Mouse (Mus musculus) Patski (cell line): ENCODE data around the gene Adgrb2. TPM values are rescaled to one million over a fixed set of nuclear protein-coding genes. Genes with fewer than 3 reads are reported as not detected.
A peak's percentile ranks its signal among the peaks of the same experiment; 100 is the strongest.

Experiments used
- ATAC-seq: fragments of 100-300 bp; one replicate; pipeline ENCODE4 v1.8.0; 2021
- CTCF ChIA-PET: fragments of 350-600 bp; sonication (Branson Sonifier 250); formaldehyde crosslinking; loops from one replicate; lab custom pipeline; 2022; ENCODE audit warnings: inconsistent platforms; lab: Charles Lee
- POLR2A ChIA-PET: fragments of 350-600 bp; sonication (Branson Sonifier 250); formaldehyde crosslinking; loops from one replicate; lab custom pipeline; 2022; ENCODE audit warnings: antibody characterized with exemption, inconsistent platforms; lab: Charles Lee
- DNase-seq: peaks from one replicate; pipeline ENCODE4 v3.0.0-alpha.2; 2011; ENCODE audit warnings: low read depth, low spot score
- H3K27me3 ChIP-seq: fragments of 371-371 bp; one replicate; pipeline ENCODE4 v1.5.1; 2021
- CTCF ChIP-seq: fragments of 100-300 bp; IDR thresholded peaks from one replicate; pipeline ENCODE4 v1.5.1; 2021
- in situ Hi-C: fragments of 300-500 bp; cut with MboI; formaldehyde crosslinking; loops from 3 replicates; pipeline ENCODE4 v1.11.1; 2018; ENCODE audit warnings: low pct_unique_long_range_greater_than_20kb, mixed read lengths
- polyA plus RNA-seq: library from polyadenylated mRNA; unstranded; gene quantifications from one replicate; pipeline ENCODE4 v1.2.3, GENCODE M21; 2021

The Adgrb2 gene
- polyA plus RNA-seq, 1 experiment from 2014 or later = 3.4 TPM

DNA sequence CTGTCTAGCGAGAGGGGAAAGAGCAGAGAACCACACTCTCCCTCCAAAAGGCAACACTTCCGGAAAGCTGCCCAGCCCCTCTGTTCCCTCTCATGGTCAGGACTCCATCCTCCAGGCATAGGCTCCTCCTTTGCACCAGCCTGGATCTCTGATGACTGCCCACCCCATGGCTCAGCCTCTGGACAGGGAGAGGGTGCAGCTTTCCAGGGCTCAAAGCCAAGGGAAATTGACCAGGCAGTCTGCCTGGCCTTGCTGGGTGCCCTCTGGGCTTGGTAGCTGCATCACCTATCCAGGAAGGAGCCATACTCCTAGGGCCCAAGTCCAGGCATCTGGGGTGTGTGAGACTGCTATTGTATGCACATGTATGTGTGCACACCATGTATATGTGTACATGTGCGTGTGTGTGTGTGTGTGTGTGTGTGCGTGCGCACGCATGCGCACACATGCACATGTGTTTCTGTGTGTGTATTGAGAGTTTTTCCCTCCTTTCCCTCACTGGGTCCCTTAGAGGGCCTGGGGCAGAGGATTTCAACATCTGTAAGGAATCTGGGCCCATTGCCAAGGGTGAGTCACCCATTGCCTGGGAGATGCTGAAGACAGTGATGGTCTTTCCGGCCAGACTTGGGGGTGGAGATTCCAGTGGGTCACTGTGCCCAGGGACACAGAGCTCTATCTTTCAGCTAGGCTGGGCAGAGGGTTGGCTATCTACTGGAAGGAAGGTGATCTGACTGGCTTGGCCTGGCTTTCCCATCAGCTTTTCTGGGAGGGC lies 65.6 kb downstream of the Adgrb2 start:
- DNase-seq = peak; percentile 91
- ATAC-seq = peak; percentile 71
- CTCF ChIA-PET = interaction anchor here (1.0 to 1.5 kb wide), 3 partner anchors 23 to 30 kb away, joined by 3 to 4 read pairs (median 3); no protein-coding TSS in a partner anchor
- in situ Hi-C loops = no loop called here
- no peaks in the 10 kb centered on the region for H3K27me3 ChIP-seq
- no peak for TF ChIP-seq CTCF
- POLR2A ChIA-PET = interaction anchor here (1.5 kb wide), 1 partner anchor 12 kb away, joined by 3 read pairs; no protein-coding TSS in a partner anchor

DNA sequence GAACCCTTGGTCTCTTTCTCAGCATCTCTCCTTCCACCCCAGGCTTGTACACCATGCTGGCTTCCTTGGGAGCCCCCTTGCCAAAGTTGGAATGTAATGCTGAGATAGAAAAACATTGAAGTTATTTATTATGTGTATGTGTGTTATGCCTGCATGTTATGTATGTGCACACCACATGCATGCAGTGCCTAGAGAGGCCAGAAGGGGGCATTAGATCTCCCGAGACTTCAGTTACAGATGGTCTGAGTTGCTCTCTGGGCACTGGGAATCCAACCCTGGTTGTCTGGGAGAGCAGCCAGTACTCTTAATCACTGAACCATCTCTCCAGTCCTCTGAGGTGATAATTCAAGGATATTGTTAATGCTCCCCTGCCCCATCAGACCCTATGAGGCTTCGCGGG lies 67.6 kb downstream of the Adgrb2 start:
- ATAC-seq = no peak
- no peaks in the 10 kb centered on the region for H3K27me3 ChIP-seq
- POLR2A ChIA-PET = interaction anchor here (1.5 kb wide), 1 partner anchor 16 kb away, joined by 3 read pairs; no protein-coding TSS in a partner anchor
- no peak for DNase-seq
- CTCF ChIA-PET = interaction anchor here (1.3 kb wide), 1 partner anchor 16 kb away, joined by 3 read pairs; no protein-coding TSS in a partner anchor
- in situ Hi-C loops = no loop called here
- TF ChIP-seq CTCF = no peak

DNA sequence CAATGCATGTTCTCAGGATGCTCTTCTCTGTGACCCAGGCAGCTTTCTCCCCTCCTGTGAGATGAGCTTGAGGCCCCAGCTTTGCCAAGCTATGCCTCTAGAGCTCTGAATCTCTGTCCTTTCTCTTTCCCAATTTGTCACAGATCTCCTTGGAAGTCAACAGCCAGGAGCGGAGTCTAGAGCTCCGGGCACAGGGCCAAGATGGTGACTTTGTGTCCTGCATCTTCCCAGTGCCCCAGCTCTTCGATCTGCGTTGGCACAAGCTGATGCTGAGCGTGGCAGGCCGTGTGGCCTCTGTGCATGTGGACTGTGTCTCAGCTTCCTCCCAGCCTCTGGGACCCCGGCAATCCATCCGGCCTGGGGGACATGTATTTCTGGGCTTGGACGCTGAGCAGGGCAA lies 68.4 kb downstream of the Adgrb2 start:
- no peaks in the 10 kb centered on the region for H3K27me3 ChIP-seq
- ATAC-seq (no peak), DNase-seq (no peak)
- POLR2A ChIA-PET = interaction anchor here (1.5 kb wide), 1 partner anchor 17 kb away, joined by 3 read pairs; no protein-coding TSS in a partner anchor
- CTCF ChIA-PET = interaction anchor here (1.0 kb wide), 1 partner anchor 22 kb away, joined by 3 read pairs; no protein-coding TSS in a partner anchor
- in situ Hi-C loops = no loop called here
- TF ChIP-seq CTCF = no peak

DNA sequence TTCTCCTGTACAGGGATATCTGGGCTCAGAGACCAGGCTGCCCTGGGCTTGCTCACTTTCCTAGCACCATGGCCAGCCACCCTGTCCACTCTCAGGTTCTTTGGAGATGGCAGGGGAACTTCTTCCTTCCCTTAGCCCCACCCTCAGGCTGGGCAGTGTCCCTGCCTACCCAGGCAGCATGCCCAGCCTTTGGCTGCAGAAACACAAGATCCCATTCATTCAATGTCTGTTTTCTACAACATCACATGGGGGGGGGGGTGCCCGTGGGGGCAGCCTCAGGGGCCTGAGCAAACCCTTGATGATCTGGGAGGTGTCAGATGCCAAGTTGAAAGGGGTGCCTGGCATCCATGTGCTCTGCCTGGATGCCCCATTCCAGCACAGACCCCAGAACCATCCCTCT lies 70.1 kb downstream of the Adgrb2 start:
- no peak for ATAC-seq
- in situ Hi-C loops = no loop called here
- H3K27me3 ChIP-seq = no peaks in the 10 kb centered on the region
- no peak for TF ChIP-seq CTCF
- DNase-seq = no peak
- POLR2A ChIA-PET = no interaction called here
- CTCF ChIA-PET = no interaction called here

DNA sequence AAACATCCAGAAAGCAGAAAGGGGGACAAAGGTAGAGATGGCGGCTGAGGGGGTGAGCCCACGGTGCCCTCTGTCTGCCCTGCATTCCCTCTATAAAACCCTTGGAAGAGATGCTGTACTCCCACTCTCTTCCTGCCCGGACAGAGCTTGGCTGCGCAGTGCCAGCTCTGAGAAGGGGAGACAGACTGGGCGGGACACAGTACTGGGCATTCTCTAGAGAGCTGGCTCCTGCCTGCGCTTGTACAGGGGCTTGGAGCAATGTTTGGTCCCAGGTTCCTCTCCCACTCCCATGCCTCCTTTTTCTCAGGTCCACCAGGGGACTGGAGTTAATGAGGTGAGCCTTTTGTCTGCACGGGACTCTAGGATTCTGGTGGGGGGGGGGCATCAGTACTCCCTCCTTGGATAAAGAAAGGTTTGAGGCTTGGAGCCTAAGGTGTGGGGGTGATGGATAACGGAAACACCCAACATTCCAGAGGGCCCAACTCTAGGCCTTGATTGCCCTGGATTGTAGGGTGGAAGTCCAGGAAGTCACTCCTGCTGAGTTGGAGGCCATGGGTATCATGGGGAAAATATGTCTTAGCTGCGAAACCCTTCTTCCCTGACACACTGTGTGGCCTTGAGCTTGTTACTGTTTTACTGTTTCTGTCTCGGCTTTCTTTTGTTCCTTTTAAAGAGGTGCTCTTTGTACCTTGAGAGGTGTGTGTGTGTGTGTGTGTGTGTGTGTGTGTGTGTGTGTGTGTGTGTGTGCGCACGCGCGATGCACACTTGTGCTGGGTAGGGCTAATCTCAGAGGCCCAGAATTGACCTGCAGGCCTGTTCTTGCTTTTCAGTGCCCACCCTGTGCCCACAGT lies 70.7 kb downstream of the Adgrb2 start:
- CTCF ChIA-PET = no interaction called here
- in situ Hi-C loops = no loop called here

DNA sequence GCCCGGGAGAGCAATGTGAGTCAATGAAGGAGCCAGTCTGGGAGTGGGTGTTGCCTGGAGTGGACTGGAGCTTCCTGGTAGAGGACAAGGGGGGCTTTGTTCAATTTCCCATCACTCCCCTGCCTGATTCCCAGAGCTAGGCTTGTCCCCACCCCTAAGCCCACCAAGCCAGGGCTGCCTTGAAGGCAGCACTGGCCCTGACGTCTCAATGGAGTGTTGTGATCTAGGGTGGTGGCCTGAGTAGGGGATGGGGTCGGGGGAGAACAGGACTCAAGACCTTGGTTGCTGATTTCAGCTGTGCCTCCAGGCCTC lies 71.3 kb downstream of the Adgrb2 start:
- H3K27me3 ChIP-seq = no peaks in the 10 kb centered on the region
- in situ Hi-C loops = no loop called here
- CTCF ChIA-PET = no interaction called here
- TF ChIP-seq CTCF = no peak
- ATAC-seq (no peak), DNase-seq (no peak)
- POLR2A ChIA-PET = no interaction called here

More for the DNA sequence above, 70.7 kb downstream of the Adgrb2 start:
- ATAC-seq = no peak
- no peaks in the 10 kb centered on the region for H3K27me3 ChIP-seq
- no peak for DNase-seq
- POLR2A ChIA-PET = no interaction called here
- no peak for TF ChIP-seq CTCF

DNA sequence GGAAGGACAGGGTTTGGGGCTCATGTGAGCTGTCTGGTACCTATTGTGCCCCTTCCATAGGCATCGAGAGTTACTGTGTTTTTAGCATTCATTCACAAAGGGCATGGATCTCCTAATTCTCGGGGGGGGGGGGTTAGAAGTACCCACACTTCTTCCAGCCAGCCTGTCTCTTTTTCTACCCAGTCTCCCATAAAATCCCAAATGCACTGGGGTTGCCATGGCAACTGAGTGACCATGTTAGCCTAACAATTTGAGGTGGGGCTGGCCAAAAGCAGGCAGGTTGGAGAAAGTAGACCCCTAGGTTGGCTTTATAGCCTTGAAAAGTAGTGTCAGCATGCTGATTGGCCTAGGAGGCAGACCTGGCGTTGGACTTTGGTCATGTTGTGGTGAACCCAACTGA lies 71.8 kb downstream of the Adgrb2 start:
- DNase-seq (no peak), ATAC-seq (no peak)
- H3K27me3 ChIP-seq = no peaks in the 10 kb centered on the region
- ChIA-PET CTCF (no interaction called here), POLR2A (no interaction called here)
- in situ Hi-C loops = no loop called here
- no peak for TF ChIP-seq CTCF

DNA sequence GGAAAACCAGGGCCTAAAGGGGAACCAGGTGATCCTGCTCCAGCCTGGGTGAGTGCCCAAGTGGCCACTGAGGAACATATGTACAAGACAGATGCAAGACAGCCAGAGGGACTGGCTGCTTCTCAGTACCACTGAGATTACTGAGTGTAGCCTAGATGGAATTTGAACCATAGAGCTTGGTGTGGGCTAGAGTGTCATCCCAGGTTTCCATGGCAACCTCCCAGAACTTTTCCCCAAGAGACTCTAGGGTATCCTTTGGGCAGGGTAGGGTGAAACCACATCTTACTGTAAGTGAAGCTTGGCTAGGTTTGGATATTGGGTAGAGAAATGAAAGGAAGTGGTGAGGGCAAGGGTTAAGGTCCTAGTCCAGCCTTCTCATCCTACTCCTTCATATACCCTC lies 76.3 kb downstream of the Adgrb2 start:
- no peaks in the 10 kb centered on the region for H3K27me3 ChIP-seq
- no peak for DNase-seq
- no peak for TF ChIP-seq CTCF

DNA sequence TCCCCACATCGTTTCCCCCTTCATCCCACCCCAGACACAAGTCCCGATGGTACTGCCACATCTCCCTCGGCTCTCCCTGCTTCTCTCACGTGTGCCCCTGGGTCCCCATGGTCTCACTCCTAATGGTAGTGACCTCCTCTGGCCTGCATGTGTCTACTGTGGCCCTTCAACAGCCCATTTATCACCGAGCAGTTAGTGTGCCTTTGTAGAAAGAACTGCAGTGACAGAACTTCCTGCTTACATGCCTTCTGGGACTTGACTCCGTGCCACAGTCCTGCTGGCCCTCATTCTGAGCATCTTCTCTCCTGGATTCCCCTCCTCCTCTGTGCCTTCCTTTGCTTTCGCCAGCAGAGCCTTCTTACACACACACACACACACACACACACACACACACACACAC lies 78.5 kb downstream of the Adgrb2 start:
- H3K27me3 ChIP-seq = no peaks in the 10 kb centered on the region
- in situ Hi-C loops = no loop called here
- ATAC-seq (no peak), DNase-seq (no peak)
- no peak for TF ChIP-seq CTCF
- ChIA-PET CTCF (no interaction called here), POLR2A (interaction anchor here (0.7 kb wide), 1 partner anchor 45 kb away, joined by 3 read pairs; no protein-coding TSS in a partner anchor)

More for the DNA sequence above, 76.3 kb downstream of the Adgrb2 start:
- POLR2A ChIA-PET = no interaction called here
- no peak for ATAC-seq
- in situ Hi-C loops = no loop called here
- CTCF ChIA-PET = no interaction called here

DNA sequence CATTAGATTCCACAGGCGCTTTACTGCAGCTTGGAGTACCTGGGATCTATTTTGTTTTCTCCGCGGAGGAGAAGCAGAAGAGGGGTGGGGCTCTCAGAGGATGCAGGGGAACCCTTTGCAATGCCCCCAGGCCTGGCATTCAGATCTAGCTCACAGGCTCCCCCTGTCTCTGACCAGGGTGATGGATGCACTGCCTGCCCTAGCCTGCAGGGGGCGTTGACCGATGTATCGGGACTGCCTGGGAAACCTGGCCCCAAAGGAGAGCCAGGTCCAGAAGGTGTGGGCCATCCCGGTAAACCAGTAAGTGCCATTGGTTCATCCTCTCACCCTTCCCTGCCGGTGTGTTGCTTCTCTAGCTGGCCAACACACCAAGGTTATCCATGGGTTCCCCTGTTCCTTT lies 82.1 kb downstream of the Adgrb2 start:
- ATAC-seq (no peak), DNase-seq (no peak)
- POLR2A ChIA-PET = no interaction called here
- in situ Hi-C loops = no loop called here
- CTCF ChIA-PET = no interaction called here
- no peak for TF ChIP-seq CTCF
- no peaks in the 10 kb centered on the region for H3K27me3 ChIP-seq

DNA sequence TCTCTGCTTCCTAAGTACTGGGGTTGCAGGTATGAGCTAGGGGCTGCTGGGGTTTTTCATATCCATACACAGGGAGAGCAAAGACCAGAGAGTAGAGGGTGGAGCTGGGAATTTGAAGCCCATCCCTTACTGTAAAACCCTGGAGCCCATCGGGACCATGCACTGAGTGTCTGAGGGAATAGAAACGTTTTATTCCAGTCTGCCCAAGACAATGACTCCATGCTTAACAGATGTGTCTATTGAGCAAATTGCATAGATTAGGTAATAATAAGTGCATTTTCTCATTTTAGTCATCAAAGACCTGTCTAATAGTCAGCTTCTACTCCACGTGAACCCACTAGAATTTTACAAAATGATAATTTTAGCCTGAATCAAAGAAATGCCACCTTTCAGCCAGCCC lies 85.9 kb downstream of the Adgrb2 start:
- CTCF ChIA-PET = no interaction called here
- no peak for TF ChIP-seq CTCF
- no peaks in the 10 kb centered on the region for H3K27me3 ChIP-seq
- in situ Hi-C loops = no loop called here
- DNase-seq (no peak), ATAC-seq (no peak)
- POLR2A ChIA-PET = no interaction called here
